Mouse (Mus musculus): ENCODE measurements around the gene Kcna10.

Gene Kcna10

GRCm38 (mm10) chr3:107182756-107183155, at the start of gene Kcna10:
Gene Kcna10 (plus strand): TSS chr3:107183056.
- DNase-seq (ENCODE audit: low spot score in 2 of 2) = no peak

- DNase-seq (ENCODE audit: low spot score in 2 of 2) = no peak
These were observed 48.4 kb upstream of the Kcna10 start for GRCm38 (mm10) chr3:107134457-107134856.

GRCm38 (mm10) chr3:107147126-107147525, 35.7 kb upstream of the Kcna10 start:
- DNase-seq (ENCODE audit: low spot score in 2 of 2) = no peak

GRCm38 (mm10) chr3:107149006-107149405, 33.9 kb upstream of the Kcna10 start:
- no peak for DNase-seq (ENCODE audit: low spot score in 2 of 2)

GRCm38 (mm10) chr3:107150469-107150868, 32.4 kb upstream of the Kcna10 start:
- no peak for DNase-seq (ENCODE audit: low spot score in 2 of 2)

GRCm38 (mm10) chr3:107150872-107151540, 31.9 kb upstream of the Kcna10 start:
- no peak for DNase-seq (ENCODE audit: low spot score in 2 of 2)

GRCm38 (mm10) chr3:107153772-107154655, 28.8 kb upstream of the Kcna10 start:
- peak in 1 of 2 experiments; percentile 40 for DNase-seq (ENCODE audit: low spot score in 2 of 2)

- DNase-seq (ENCODE audit: low spot score in 2 of 2) = no peak
These were observed 24.0 kb upstream of the Kcna10 start for GRCm38 (mm10) chr3:107158856-107159255.

GRCm38 (mm10) chr3:107159418-107159817, 23.4 kb upstream of the Kcna10 start:
- no peak for DNase-seq (ENCODE audit: low spot score in 2 of 2)

GRCm38 (mm10) chr3:107159859-107160324, 23.0 kb upstream of the Kcna10 start:
- peak in 1 of 2 experiments; percentile 38 for DNase-seq (ENCODE audit: low spot score in 2 of 2)

- DNase-seq (ENCODE audit: low spot score in 2 of 2) = no peak
These were observed 20.1 kb upstream of the Kcna10 start for GRCm38 (mm10) chr3:107162741-107163140.

GRCm38 (mm10) chr3:107169552-107169951, 13.3 kb upstream of the Kcna10 start:
- DNase-seq (ENCODE audit: low spot score in 2 of 2) = no peak

GRCm38 (mm10) chr3:107171964-107172363, 10.9 kb upstream of the Kcna10 start:
- DNase-seq (ENCODE audit: low spot score in 2 of 2) = no peak

- peak in 1 of 2 experiments; percentile 53 for DNase-seq (ENCODE audit: low spot score in 2 of 2)
These were observed 10.3 kb upstream of the Kcna10 start for GRCm38 (mm10) chr3:107172556-107172955.

- DNase-seq (ENCODE audit: low spot score in 2 of 2) = peak in 1 of 2 experiments; percentile 72
These were observed 7.4 kb upstream of the Kcna10 start for GRCm38 (mm10) chr3:107175486-107175885.

- peak in 1 of 2 experiments; percentile 59 for DNase-seq (ENCODE audit: low spot score in 2 of 2)
These were observed 6.4 kb upstream of the Kcna10 start for GRCm38 (mm10) chr3:107176501-107176900.

GRCm38 (mm10) chr3:107180860-107181259, 2.0 kb upstream of the Kcna10 start:
- no peak for DNase-seq (ENCODE audit: low spot score in 2 of 2)

- DNase-seq (ENCODE audit: low spot score in 2 of 2) = peak in 1 of 2 experiments; percentile 31
These were observed 322 bp downstream of the Kcna10 start for GRCm38 (mm10) chr3:107183178-107183577.

- no peak for DNase-seq (ENCODE audit: low spot score in 2 of 2)
These were observed 2.7 kb downstream of the Kcna10 start for GRCm38 (mm10) chr3:107185597-107185996.

- no peak for DNase-seq (ENCODE audit: low spot score in 2 of 2)
These were observed 4.2 kb downstream of the Kcna10 start for GRCm38 (mm10) chr3:107187022-107187421.

- peak; percentile 43 to 74 for DNase-seq (ENCODE audit: low spot score in 2 of 2)
These were observed 5.5 kb downstream of the Kcna10 start for GRCm38 (mm10) chr3:107188226-107188899.

Data from cerebellum, postnatal 4 days (tissue).